Mouse (Mus musculus): Measurements from ENCODE around the gene Txlna. TPM values are rescaled to one million over a fixed set of nuclear protein-coding genes. Genes with fewer than 3 reads are reported as not detected.

The Txlna gene
- polyA plus RNA-seq, 1 experiment from 2014 or later = 101 TPM

DNA sequence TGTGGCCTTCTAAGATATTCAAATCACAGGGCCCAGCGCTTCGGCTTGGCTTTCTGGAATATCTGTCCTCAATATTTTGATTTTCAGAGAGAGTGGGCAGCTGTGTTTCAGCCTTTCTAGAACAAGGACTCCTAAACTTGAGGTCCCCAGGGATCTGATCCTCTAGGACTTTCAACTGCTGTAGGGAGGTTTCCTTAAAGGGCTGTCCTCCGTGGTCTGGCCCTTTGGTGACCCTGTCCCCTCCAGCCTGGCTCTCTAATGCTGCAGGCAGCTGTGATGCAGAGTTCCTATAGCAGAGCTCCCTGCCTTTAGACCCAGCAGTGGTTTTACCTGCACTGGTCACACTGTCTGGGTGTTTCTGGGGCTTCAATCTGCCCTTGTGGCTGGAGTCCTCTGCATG is 24.2 kb downstream of the Txlna start:
- H3K27me3 ChIP-seq (ENCODE audit: control insufficient read depth, insufficient read depth, low read length) = no peaks in the 10 kb centered on the region
- WGBS = 93% methylated on average over 3 of the region's 3 CpGs
- no peak for ATAC-seq (ENCODE audit: low FRiP score)

DNA sequence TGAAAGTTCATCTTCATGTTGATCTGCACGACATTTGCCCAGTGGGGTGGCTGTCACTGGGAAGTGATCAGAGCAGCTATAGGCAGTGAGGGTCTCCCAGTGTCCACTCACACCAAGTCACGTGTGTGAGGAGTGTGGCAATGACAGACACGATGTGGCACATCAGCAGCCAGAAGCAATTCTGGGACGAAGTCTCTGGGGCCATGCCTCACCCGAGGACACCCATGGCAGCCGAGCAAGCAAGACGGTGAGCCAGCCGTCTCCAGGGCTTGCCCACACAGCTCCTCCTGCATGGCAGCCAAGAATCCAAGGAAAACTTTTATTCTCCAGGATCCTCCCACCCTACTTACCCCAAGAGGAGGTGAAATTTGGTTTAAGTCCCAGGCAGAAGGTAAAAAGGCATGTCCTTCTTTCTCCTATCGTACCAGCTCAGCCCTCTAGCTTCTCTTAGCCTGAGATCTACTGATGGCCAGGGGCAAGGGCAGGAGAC is 25.0 kb downstream of the Txlna start:
- H3K27me3 ChIP-seq (ENCODE audit: control insufficient read depth, insufficient read depth, low read length) = no peaks in the 10 kb centered on the region
- 90% methylated on average over 9 of the region's 9 CpGs for WGBS
- no peak for ATAC-seq (ENCODE audit: low FRiP score)
- H3K9me3 ChIP-seq (ENCODE audit: control insufficient read depth, low read length) = no peaks in the 10 kb centered on the region
- H3K9ac ChIP-seq (ENCODE audit: low read depth, low read length) = no peak overlapping the region
- H3K4me2 ChIP-seq (replicated peaks; ENCODE audit: low read depth, low read length) = no peak overlapping the region
- H3K27ac ChIP-seq (ENCODE audit: low read depth, low read length) = no peak overlapping the region
- H3K4me3 ChIP-seq (ENCODE audit: low read depth, low read length) = no peak overlapping the region
- H3K36me3 ChIP-seq (ENCODE audit: control insufficient read depth, insufficient read depth, low read length) = peaks cover 2% of the 10 kb centered on the region; the same call in 1 of the 2 replicates
- H3K4me1 ChIP-seq (replicated peaks; ENCODE audit: control insufficient read depth, insufficient read depth, low read length) = peaks cover 3% of the 10 kb centered on the region; the same call in 1 of the 2 replicates
- DNase-seq (ENCODE audit: low spot score) = no peak

More for the DNA sequence above, 24.2 kb downstream of the Txlna start:
- Histone ChIP-seq H3K9me3 (ENCODE audit: control insufficient read depth, low read length) (no peaks in the 10 kb centered on the region), H3K4me1 (replicated peaks; ENCODE audit: control insufficient read depth, insufficient read depth, low read length) (peaks cover 3% of the 10 kb centered on the region; the same call in 1 of the 2 replicates), H3K4me2 (replicated peaks; ENCODE audit: low read depth, low read length) (no peak overlapping the region), H3K27ac (ENCODE audit: low read depth, low read length) (no peak overlapping the region), H3K4me3 (ENCODE audit: low read depth, low read length) (no peak overlapping the region), H3K36me3 (ENCODE audit: control insufficient read depth, insufficient read depth, low read length) (peaks cover 2% of the 10 kb centered on the region; the same call in 1 of the 2 replicates), H3K9ac (ENCODE audit: low read depth, low read length) (no peak overlapping the region)
- DNase-seq (ENCODE audit: low spot score) = no peak

DNA sequence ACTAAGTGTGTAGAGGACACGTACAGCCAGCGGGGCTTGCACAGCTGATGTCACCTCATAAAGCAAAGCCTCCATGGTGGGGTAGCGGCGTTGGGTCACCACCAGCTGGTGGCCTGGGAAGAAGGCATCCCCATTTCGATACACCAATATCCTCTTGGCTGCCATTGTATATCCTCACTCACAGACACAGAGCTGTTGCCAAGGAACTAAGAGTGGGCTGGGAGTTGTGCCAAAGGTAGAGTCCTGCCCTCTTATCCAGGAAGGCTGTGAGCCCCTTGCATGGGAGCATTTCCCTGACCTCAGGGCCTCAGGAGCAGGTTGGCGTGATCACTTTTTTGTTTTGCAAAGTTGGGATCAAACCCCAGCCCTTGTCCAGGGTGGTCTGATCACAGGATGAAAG is 26.8 kb downstream of the Txlna start, which contains the start of gene Dcdc2b:
TSS of gene Dcdc2b (minus strand) at position 165 of the 400 bp plus-strand sequence.
- ATAC-seq (ENCODE audit: low FRiP score) = no peak
- H3K9ac ChIP-seq (ENCODE audit: low read depth, low read length) = no peak within 1 kb of the TSS
- peaks cover 3% of the 10 kb centered on the region; the same call in 1 of the 2 replicates for H3K4me1 ChIP-seq (replicated peaks; ENCODE audit: control insufficient read depth, insufficient read depth, low read length)
- no peak for DNase-seq (ENCODE audit: low spot score)
- no peaks in the 10 kb centered on the region for H3K27me3 ChIP-seq (ENCODE audit: control insufficient read depth, insufficient read depth, low read length)
- peaks cover 2% of the 10 kb centered on the region; the same call in 1 of the 2 replicates for H3K36me3 ChIP-seq (ENCODE audit: control insufficient read depth, insufficient read depth, low read length)
- H3K4me2 ChIP-seq (replicated peaks; ENCODE audit: low read depth, low read length) = no peak within 1 kb of the TSS
- H3K9me3 ChIP-seq (ENCODE audit: control insufficient read depth, low read length) = no peaks in the 10 kb centered on the region
- no peak within 1 kb of the TSS for H3K4me3 ChIP-seq (ENCODE audit: low read depth, low read length)
- no peak within 1 kb of the TSS for H3K27ac ChIP-seq (ENCODE audit: low read depth, low read length)
- WGBS = 90% methylated on average over 6 of the region's 6 CpGs

DNA sequence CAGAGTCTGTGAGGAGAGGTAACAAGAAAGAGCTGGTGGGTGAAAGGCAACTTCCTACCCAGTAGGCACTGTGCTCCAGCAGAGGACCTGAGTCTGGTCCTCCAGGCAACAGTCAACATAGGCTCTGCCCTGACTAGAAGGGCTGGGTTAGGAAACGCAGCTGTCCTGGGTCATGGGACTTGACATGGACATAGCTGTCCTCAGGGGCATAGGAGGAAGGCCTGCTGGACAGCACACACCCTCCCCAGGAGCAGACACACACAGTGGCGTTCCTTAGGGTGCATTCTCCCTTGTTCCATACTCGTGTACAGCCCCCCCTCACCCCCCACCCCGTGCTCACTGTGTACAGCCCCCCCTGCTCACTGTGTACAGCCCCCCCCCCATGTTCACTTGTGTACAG is 30.4 kb downstream of the Txlna start:
- Histone ChIP-seq H3K4me2 (replicated peaks; ENCODE audit: low read depth, low read length) (no peak overlapping the region), H3K4me3 (ENCODE audit: low read depth, low read length) (no peak overlapping the region), H3K9ac (ENCODE audit: low read depth, low read length) (no peak overlapping the region), H3K27me3 (ENCODE audit: control insufficient read depth, insufficient read depth, low read length) (no peaks in the 10 kb centered on the region), H3K27ac (ENCODE audit: low read depth, low read length) (no peak overlapping the region), H3K36me3 (ENCODE audit: control insufficient read depth, insufficient read depth, low read length) (0 out of 2 replicates have a peak, but pooled peaks cover 3% of the 10 kb centered on the region), H3K4me1 (replicated peaks; ENCODE audit: control insufficient read depth, insufficient read depth, low read length) (no peaks in the 10 kb centered on the region), H3K9me3 (ENCODE audit: control insufficient read depth, low read length) (no peaks in the 10 kb centered on the region)
- DNase-seq (ENCODE audit: low spot score) (no peak), ATAC-seq (ENCODE audit: low FRiP score) (no peak)
- WGBS = 54% methylated on average over 4 of the region's 4 CpGs

DNA sequence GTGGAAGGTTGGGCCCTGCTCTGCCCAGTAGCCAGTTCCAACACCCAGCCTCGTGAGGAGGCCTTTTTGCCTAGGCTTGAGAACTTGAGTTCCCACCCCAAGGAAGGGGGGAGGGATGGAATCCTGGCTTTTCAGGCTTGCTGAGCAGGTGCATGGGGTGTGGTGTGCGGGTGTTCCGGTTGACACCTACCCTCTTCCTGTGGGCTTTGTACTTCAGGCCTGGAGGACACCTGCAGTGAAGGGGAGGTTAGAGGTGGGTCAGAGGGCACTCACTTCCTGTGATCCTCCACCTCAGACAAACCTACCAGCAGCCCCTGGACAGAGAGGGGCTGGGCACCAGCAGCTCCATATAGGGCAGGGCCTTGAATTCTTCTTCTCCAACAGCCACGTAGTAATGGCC is 30.8 kb downstream of the Txlna start:
- no peak for ATAC-seq (ENCODE audit: low FRiP score)

DNA sequence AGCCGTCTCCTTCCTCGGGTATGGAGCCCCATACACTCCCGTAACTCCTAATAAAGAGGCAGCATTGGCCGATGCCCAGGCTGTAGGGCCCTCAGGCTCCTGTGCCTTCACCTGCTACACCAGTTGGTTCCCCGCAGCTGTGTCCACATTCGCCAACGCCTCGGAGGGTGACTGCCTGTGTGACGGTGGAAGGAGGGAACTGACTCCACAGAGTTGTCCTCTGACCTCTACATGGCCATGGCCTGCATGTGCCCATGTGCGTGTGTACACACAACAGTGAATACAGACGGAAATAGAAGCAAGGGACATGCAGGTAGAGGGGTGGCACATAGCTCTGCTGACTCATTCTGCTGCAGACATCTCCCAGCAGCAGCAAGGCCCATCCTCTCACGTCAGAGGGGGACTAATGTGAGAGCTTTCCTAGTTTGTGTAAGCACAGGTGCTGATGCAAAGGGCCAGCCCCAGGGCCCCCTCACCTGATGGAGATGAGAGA is 31.7 kb downstream of the Txlna start:
- ATAC-seq (ENCODE audit: low FRiP score) = no peak

More for the DNA sequence above, 30.8 kb downstream of the Txlna start:
- Histone ChIP-seq H3K9ac (ENCODE audit: low read depth, low read length) (no peak overlapping the region), H3K27me3 (ENCODE audit: control insufficient read depth, insufficient read depth, low read length) (no peaks in the 10 kb centered on the region), H3K4me2 (replicated peaks; ENCODE audit: low read depth, low read length) (no peak overlapping the region), H3K36me3 (ENCODE audit: control insufficient read depth, insufficient read depth, low read length) (0 out of 2 replicates have a peak, but pooled peaks cover 3% of the 10 kb centered on the region), H3K9me3 (ENCODE audit: control insufficient read depth, low read length) (no peaks in the 10 kb centered on the region), H3K27ac (ENCODE audit: low read depth, low read length) (no peak overlapping the region), H3K4me3 (ENCODE audit: low read depth, low read length) (no peak overlapping the region), H3K4me1 (replicated peaks; ENCODE audit: control insufficient read depth, insufficient read depth, low read length) (no peaks in the 10 kb centered on the region)
- 75% methylated on average over 4 of the region's 4 CpGs for WGBS
- no peak for DNase-seq (ENCODE audit: low spot score)

DNA sequence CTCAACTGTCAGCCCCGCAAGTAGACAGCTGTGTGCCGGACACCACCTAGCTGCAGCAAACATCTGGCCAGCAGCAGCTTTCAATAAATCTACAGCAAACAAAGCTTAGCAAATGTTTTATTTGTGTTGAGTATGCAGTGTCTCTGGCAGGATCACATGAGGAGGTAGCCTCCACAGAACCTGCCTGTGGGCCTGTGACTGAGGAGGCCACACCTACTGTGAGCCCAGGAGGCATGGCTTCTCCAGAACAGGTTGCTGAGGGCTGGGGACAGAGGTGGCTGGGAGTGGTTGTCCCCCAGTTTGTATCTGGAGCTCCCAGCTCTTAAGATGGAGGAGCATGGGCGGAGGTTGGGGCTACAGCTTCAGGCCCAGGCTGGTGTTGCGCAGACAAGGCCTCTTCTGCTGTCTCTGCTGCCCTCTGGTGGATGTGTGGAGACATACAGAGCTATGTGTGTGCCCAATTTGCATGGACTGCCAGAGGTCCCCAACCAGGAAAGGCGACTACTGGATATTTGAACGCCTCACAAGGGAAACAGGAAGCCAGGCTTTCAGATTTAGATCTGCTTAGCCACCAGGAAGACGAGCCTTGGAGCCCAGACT is 32.3 kb downstream of the Txlna start:
- Histone ChIP-seq H3K27me3 (ENCODE audit: control insufficient read depth, insufficient read depth, low read length) (no peaks in the 10 kb centered on the region), H3K4me1 (replicated peaks; ENCODE audit: control insufficient read depth, insufficient read depth, low read length) (no peaks in the 10 kb centered on the region), H3K27ac (ENCODE audit: low read depth, low read length) (no peak overlapping the region), H3K9ac (ENCODE audit: low read depth, low read length) (no peak overlapping the region), H3K36me3 (ENCODE audit: control insufficient read depth, insufficient read depth, low read length) (0 out of 2 replicates have a peak, but pooled peaks cover 3% of the 10 kb centered on the region), H3K4me3 (ENCODE audit: low read depth, low read length) (no peak overlapping the region), H3K4me2 (replicated peaks; ENCODE audit: low read depth, low read length) (no peak overlapping the region), H3K9me3 (ENCODE audit: control insufficient read depth, low read length) (no peaks in the 10 kb centered on the region)
- 36% methylated on average over 7 of the region's 7 CpGs for WGBS
- peak; percentile 76 for ATAC-seq (ENCODE audit: low FRiP score)
- DNase-seq (ENCODE audit: low spot score) = peak; percentile 91

More for the DNA sequence above, 31.7 kb downstream of the Txlna start:
- no peak overlapping the region for H3K4me2 ChIP-seq (replicated peaks; ENCODE audit: low read depth, low read length)
- H3K4me1 ChIP-seq (replicated peaks; ENCODE audit: control insufficient read depth, insufficient read depth, low read length) = no peaks in the 10 kb centered on the region
- 87% methylated on average over 12 of the region's 12 CpGs for WGBS
- no peak for DNase-seq (ENCODE audit: low spot score)
- 0 out of 2 replicates have a peak, but pooled peaks cover 3% of the 10 kb centered on the region for H3K36me3 ChIP-seq (ENCODE audit: control insufficient read depth, insufficient read depth, low read length)
- no peak overlapping the region for H3K4me3 ChIP-seq (ENCODE audit: low read depth, low read length)
- no peaks in the 10 kb centered on the region for H3K9me3 ChIP-seq (ENCODE audit: control insufficient read depth, low read length)
- H3K9ac ChIP-seq (ENCODE audit: low read depth, low read length) = no peak overlapping the region
- H3K27me3 ChIP-seq (ENCODE audit: control insufficient read depth, insufficient read depth, low read length) = no peaks in the 10 kb centered on the region
- no peak overlapping the region for H3K27ac ChIP-seq (ENCODE audit: low read depth, low read length)

DNA sequence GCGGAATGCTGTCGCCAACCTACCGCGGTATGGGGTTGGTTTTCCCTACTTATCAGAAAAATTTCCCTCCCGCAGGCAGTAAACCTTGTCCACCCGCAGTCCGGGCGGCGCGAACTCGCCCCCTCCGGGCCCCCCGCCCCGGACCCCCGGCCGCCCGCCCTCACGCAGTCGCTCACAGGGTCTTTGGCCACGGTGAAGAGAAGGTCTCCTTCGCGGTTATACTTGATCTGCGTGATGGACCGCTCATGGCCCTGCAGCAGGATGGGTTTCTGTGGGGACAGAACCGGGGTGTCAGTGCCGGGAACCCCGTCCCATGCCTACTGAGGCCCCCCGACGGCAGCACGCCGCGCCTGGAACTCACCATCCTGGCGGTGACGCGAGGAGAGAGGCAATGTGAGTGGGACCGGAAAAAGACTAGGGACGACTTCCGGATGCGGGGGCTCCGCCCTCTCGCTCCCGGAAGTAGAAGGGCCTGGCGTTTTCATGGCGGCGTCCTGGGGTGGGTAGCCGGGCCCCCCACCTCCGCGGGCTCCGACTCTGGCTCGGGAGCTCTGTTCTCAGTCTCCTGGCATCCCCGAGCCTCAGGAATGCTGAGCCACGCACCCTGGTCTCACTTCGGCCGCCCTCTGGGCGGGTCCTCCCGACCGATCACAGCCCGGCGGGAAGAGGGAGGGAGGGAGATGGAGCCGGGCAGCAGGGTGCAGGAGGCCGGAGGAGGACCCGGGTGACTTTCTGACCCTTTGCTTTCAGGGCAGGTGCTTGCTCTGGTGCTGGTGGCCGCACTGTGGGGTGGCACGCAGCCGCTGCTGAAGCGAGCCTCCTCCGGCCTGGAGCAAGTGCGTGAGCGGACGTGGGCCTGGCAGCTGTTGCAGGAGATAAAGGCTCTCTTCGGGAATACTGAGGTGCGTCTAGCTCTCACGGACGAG is 40.4 kb downstream of the Txlna start, which contains the start of the genes Eif3i and Tmem234:
TSS of gene Eif3i (minus strand) at position 416 of the 926 bp plus-strand sequence.
TSS of gene Tmem234 (plus strand) at position 436 of the 926 bp plus-strand sequence.
- H3K9me3 ChIP-seq (ENCODE audit: control insufficient read depth, low read length) = no peaks in the 10 kb centered on the region
- peak within 1 kb of the TSS; percentile 71 for H3K27ac ChIP-seq (ENCODE audit: low read depth, low read length)
- peak within 1 kb of the TSS; percentile 100 for H3K4me3 ChIP-seq (ENCODE audit: low read depth, low read length)
- DNase-seq (ENCODE audit: low spot score) (peak; percentile 88), ATAC-seq (ENCODE audit: low FRiP score) (peak; percentile 84)
- H3K4me1 ChIP-seq (replicated peaks; ENCODE audit: control insufficient read depth, insufficient read depth, low read length) = peaks cover 12% of the 10 kb centered on the region; the same call in 1 of the 2 replicates
- no peaks in the 10 kb centered on the region for H3K36me3 ChIP-seq (ENCODE audit: control insufficient read depth, insufficient read depth, low read length)
- peak within 1 kb of the TSS; percentile 81 for H3K4me2 ChIP-seq (replicated peaks; ENCODE audit: low read depth, low read length)
- peak within 1 kb of the TSS; percentile 96 for H3K9ac ChIP-seq (ENCODE audit: low read depth, low read length)
- WGBS = under 1% methylated on average over 70 of the region's 74 CpGs
- no peaks in the 10 kb centered on the region for H3K27me3 ChIP-seq (ENCODE audit: control insufficient read depth, insufficient read depth, low read length)
